Mouse (Mus musculus) cerebellum, postnatal 36 days (tissue): Measurements from ENCODE around the gene Irf2.

Source experiments
- DNase-seq, 2 experiments: peaks; one replicate each; pipeline ENCODE4 v3.0.0; 2021 to 2022; ENCODE audit warnings: mixed read lengths in 2 of 2

Irf2 gene

DNA sequence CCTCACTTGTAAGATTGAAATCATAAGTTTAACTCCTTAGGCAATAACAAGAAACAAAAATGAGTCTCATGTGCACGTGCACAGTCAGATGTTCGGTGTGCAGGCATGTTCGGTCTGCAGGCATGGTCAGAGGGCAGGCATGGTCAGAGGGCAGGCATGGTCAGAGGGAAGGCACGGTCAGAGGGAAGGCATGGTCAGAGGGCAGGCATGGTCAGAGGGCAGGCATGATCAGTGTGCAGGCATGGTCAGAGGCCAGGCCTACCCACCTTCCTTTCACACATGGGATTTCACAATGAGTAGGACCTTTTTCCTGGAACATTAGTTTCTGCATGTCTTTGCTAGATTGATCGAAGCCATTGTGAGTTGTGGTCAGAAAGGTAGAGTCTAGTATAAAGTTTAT lies 65.2 kb downstream of the Irf2 start:
- no peak for DNase-seq

DNA sequence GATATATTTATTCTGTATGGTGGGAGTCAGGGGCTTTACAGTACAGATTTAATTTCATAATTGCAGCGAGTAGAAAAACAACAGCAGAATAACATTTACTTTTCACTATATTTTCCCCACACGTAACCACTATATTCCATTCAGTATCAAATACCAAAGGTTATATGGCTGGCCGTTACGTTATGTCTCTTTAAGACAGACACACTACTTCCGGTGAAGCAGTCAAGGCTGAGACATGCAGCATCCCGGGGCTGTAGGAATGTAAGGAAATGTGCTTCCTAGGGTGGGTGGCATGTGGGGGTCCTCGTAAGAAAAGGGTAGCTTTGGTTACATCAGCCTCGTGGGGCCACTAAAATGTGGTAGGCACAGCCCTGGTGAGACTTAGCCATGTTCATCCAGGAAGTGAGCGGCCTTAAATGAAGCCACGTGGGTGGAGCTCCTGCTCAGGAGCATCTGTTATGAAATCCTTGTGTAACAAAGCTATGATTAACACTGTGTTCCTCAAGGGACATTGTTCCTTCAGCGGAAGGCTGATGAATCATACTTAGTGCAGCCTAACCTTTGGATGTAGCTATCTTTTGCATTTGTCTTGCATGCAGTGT lies 71.6 kb downstream of the Irf2 start:
- DNase-seq: no peak

DNA sequence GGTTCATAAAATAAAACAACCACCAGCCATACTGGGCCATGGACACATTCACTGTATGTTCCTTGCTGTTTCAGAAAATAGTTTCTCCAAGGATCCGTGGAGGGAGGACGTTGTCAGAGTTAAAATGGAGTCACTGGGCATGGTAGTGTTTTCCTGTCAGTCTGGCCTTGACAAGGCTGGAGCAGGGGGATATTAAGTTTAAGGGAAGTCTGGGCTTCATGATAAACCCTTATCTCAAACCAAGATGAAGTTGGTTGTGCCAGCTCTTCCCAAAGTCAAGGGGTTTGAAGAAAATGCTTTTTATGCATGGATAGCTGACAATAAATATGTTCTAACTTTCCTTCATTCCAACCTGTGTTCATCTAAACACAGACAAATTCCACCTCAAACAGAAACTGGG lies 72.4 kb downstream of the Irf2 start:
- DNase-seq: no peak

- DNase-seq: no peak
These were observed 73.4 kb downstream of the Irf2 start for GRCm38 (mm10) chr8:46812966-46813365.

GRCm38 (mm10) chr8:46818106-46818989 lies 78.8 kb downstream of the Irf2 start:
- no peak for DNase-seq

DNA sequence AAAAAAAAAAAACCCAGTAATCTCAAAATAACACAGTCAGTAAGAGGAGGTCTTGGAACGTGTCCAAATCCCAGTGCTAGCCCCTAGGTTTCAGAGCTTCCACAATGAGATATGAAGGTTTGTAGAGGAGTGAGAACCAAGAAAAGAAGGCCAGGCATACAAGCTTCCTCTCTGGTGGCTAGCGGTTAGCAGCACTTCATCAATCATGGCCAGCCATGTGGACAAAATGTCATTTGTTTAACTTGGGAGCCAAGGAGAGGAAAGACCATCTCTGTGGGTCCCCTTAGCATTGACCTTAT lies 79.4 kb downstream of the Irf2 start:
- DNase-seq: no peak

DNA sequence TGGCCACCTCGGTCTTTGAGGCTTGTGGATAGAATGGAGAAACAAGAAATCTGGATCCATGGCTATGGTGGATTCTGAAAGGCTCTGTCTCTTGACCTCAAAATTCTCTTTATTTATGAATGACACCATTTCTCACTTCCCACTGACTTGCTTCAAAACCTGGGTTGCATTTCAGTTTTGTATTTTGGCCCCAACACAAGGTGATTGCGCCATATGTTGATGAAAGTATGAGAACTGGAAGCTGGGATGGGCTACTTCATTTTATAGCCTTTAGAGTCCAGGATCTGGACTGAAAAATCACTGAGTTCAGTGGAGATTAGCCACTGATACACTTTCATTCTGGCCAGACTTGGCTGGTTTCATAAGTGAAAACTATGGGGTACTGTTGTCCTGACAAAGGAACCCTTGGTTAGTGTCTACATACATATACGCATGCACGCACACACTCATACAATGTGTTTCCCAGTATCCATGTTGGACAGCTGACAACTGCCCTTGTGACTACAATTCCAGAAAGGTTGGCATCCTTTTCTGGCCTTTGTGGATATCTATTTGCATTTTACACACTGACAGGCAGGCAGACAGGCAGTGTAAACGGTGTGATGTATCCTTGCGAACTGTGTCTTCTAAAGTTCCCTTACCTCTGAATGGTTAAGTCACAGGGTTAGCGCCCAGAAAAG lies 89.3 kb downstream of the Irf2 start:
- DNase-seq: no peak

DNA sequence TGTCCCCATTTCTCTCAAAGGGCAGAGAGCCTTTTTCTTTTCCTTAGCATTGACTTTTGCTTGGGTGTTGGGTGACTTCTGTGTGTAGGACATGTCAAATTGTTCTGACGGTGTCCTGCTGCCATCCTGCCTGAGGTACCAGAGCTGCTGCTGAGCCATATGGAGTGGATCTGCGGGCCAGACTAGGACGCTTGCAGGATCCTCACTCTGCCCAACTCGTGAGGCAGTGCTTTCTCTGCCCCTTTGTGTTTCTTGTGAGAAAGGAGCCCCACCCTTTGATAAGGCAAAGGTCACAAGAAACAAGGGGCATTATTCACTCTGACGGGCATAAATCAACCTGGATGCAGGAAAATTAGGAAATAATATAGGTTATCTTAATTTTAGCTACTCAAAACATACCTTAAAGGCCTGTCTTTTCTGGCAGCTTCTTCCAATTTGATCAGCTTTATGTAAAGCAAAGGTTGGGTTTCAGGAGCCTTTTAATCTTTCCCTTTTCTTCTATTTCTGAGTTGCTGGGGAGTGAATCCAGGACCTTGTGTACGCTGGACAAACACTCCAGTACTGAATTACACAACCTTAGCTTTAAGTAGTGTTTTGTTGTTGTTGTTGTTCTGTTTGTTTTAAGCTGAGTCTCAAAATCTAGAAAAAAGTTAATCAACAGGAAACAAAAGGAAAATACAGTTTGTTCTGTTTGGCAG lies 90.0 kb downstream of the Irf2 start:
- peak; percentile 12 to 16 for DNase-seq

DNA sequence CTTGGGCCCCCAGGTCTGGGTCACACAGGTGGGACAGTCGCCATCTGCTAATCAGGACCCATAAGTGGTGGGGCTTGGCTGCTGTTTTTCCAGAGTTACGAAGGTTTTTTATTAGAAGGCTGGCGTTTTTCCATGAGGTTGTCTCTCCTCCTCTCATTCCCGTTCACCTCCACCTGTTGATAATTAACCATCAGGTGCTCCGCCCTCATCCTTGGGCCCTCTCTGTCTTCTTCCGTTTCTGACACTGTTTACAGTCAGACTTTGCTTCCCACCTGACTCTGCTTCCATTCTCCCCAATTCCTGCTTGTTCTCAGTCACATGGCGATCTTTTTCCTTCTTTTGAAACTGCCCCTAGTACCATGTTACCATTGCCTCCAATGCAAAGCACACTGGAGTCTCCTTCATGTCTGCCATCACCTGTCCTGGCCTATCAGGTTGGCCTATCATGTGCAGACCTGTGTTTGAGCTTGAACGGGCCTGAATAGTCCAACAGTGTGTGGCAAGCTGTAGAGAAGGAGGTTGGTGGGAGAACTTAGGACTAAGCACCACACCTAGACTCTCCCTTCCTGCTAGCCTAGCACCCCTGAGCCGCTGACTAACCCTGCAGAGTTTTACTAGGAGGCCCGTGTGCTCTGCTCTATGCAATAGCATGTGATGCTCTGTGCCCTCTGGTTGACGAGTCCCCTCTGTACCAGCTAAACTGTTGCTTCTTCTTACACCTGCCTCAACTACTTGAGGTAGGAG lies 90.8 kb downstream of the Irf2 start:
- no peak for DNase-seq

GRCm38 (mm10) chr8:46831916-46832315 lies 92.4 kb downstream of the Irf2 start:
- DNase-seq: no peak

GRCm38 (mm10) chr8:46832399-46832798 lies 92.9 kb downstream of the Irf2 start:
- DNase-seq: no peak

- no peak for DNase-seq
These were observed 94.2 kb downstream of the Irf2 start for GRCm38 (mm10) chr8:46833763-46834162.

- DNase-seq: no peak
These were observed 94.9 kb downstream of the Irf2 start for GRCm38 (mm10) chr8:46834440-46834839.

GRCm38 (mm10) chr8:46836011-46836652 lies 96.6 kb downstream of the Irf2 start:
- DNase-seq: no peak

GRCm38 (mm10) chr8:46836949-46837348 lies 97.4 kb downstream of the Irf2 start:
- no peak for DNase-seq

DNA sequence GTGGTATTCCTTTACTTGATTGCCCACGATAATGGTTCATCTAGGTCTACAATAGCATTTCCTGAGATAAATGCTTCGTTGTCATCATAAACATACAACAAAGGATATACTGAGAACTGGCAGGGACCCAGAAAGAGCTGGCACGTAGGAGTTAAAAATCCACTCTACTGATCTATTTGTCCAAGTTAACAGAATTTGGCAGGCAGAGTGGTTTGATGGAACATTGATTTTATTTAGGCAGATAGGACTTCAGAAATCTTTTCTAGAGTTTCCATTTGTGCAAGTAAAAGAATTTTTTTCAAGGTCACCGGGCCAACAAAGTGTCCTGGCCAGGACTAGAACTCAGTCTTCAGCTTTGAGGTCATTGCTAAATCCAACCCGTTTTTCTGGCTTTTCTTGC lies 98.5 kb downstream of the Irf2 start:
- DNase-seq: no peak

- DNase-seq: no peak
These were observed 100.9 kb downstream of the Irf2 start for GRCm38 (mm10) chr8:46840390-46840789.

- no peak for DNase-seq
These were observed 101.3 kb downstream of the Irf2 start for GRCm38 (mm10) chr8:46840791-46841190.

- no peak for DNase-seq
These were observed 103.2 kb downstream of the Irf2 start for GRCm38 (mm10) chr8:46842676-46843181.

DNA sequence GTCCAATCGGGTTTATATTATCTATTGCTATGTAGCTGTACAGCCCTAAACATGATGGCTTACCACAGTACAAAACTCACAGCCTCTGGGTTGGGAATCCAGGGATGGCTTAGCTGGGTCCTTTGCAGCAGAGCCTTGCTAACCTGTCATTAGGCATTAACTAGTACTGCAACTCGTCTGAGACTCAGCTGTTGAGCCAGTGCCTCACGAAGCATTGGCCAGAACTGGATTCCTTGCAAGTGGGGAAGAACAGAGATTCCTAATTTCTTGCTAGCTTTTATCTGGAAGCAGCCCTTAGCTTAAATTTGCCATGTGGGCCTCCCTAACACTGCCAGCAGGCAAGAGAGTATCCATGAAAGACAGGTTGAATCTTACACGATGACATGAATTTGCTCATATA lies 104.3 kb downstream of the Irf2 start:
- DNase-seq: no peak

DNA sequence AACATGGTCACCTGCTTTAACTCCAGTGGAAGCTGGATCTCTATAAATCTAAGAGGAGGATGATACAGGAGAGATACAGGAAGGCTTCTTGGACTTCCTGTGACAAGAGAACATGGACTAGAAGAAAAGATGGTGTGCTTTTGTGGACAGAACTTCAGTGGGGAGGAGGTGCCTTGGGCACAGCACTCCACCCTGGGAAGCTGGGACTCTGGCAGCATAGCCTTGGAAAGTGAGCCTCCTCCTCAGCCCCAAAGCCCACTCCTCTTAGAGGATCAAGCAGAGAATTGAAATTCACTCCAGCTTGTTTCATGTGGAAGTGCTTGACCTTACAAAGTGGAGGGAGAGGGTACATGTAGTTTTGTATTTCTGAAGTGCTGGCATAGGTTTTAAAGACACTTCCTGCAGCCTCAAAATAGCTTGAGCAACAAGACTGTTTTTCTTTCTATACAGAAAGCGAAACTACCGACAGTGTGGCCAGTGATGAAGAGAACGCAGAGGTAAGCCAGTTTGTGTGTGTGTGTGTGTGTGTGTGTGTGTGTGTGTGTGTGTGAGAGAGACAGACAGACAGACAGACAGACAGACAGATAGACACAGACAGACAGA lies 104.9 kb downstream of the Irf2 start:
- no peak for DNase-seq
